Mouse (Mus musculus): ENCODE measurements around the gene Nipal3.

GRCm38 (mm10) chr4:135544284-135544683, 49.4 kb upstream of the Nipal3 start:
- TF ChIP-seq POLR2A (IDR thresholded peaks at IDR 0.05; ENCODE audit: borderline replicate concordance, extremely low read depth, insufficient read depth, insufficient read length, poor library complexity, severe bottlenecking): no peak
- TF ChIP-seq CTCF (IDR thresholded peaks at IDR 0.05; ENCODE audit: borderline replicate concordance, extremely low read depth, insufficient read depth, insufficient read length): no peak
